Mouse (Mus musculus) layer of hippocampus, postnatal 10 days (tissue): Measurements from ENCODE around the gene Gabbr2. TPM values are rescaled to one million over a fixed set of nuclear protein-coding genes. Genes with fewer than 3 reads are reported as not detected.

Experiments used
- DNase-seq, 2 experiments: peaks; one replicate each; pipeline ENCODE4 v3.0.0; 2021; ENCODE audit warnings: low spot score in 2 of 2
- total RNA-seq, 2 experiments: library from RNA; stranded (reverse); gene quantifications; 2 replicates each; pipeline ENCODE4 v1.2.3; 2021

Gene Gabbr2
- total RNA-seq, 2 experiments from 2014 or later: 184 to 203 TPM

DNA sequence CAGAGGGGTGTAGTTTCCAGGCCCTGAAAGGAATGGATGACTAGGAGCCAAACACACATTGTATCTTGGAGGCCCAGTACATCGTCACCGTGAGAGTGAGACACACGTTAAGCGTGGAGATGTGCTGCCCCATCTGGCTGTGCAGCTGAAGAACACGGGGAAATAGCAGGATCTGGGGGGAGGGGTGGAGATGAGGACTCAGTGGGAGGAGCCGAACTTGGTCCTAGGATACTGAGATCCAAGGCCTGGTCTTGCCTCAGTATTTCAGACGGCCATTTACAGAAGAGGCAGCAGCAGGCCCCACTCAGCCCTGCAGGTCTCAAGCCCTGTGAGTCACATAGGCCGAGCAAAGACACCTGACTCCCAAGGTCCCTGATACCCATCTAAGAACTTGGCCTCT lies 72.5 kb downstream of the Gabbr2 start:
- DNase-seq: no peak

DNA sequence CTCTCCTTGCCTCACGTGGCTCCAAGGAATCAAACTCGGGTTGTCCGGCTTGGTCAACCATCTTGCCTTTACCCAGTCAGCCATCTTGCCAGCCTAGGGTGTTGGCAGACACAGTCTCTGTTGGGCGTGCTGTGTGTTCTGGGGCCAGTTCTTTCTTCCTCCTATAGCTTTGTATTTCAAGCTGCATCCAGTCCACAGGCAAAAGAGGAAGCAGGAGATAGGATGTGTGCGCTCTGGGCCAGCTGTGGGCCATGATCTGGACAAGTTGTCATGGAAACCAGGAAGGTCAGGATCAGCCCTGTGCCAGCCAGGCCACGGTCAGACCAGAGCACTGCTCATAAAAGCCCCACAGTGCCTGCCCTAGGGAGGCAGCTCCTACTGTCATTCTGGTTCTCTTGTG lies 74.9 kb downstream of the Gabbr2 start:
- DNase-seq: no peak

DNA sequence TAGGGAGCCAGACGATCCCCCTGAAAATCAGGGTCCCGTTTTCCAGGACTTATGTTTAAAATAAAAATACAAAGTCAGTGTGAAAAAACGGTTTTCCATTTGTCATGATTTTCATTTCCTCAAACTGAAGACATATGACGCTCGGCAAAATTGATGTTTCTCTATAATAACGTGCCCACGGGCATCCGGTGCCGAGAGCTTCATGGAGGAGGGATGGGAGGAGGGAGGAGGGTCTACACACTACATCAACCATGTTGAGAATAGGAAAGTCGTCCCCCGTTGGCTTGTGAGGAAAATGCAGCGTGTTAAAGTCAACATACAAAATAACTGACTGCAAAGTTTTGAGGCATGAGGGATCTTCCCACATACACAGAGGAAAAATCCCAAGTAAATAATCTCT lies 75.7 kb downstream of the Gabbr2 start:
- DNase-seq: no peak

DNA sequence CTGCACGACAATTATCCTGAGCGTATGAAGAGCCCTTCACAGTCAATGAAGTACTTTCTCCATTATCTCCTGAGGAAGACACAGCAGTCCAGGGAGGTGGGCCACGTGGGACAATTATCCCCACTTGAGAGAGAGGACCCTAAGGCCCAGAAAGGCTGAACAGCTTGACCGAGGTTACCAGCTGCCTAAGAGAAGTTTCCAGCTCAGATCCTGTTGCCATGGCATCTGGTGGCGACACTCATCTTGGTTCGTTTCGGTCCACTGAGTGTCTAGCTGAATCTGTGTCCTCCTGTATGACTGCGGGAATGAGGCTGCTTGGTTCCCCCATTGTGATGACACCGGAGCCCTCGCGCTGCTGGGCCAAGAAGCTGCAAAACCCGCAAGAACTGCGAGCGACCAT lies 76.2 kb downstream of the Gabbr2 start:
- no peak for DNase-seq

DNA sequence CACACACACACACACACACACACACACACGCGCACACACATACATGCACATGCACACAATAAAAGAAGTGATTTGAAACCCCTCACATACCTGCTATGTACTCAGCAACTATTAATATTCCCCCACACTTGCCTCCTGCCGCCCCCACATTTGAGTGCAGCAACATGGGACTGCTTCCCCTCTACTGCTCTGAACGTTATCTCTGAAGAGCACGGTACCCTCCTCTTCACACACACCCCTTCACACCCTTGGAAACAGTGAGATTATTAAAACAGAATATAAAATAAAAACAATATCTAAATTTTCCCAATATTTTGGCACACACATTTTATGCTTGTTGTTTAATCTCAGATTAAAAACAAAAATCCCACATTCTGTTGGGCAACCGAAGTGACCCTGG lies 77.1 kb downstream of the Gabbr2 start:
- no peak for DNase-seq

DNA sequence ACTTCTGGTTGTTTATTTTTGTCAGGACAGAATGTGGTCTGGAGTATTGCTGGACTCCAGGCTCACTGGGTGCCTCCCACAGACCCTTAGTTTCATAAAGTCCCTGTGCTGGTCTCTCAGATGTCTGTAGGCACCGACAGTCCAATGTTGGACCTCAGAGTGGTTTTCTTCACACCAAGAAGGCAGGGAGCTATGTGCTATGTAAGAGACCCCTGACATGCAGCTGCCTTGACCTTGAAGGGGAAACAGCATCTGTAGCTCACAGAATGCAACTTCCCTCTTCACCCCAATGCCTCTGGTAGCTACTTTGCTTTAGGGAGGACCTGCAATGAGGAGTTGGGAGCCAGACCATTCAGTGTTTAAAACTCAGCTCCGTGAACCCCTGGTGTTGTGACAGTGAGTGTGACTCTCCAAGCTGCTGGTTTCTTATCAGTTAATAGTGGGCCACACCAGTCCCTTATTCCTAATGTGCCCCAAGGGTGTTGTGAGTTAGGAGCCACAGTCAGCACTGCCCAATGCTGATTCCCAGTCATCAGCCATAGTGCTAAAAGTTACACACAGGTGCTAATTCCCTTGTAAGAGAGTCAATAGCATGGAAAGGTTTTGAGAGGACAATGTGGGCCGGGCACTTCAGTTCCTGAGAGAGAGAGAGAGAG lies 85.5 kb downstream of the Gabbr2 start:
- no peak for DNase-seq

DNA sequence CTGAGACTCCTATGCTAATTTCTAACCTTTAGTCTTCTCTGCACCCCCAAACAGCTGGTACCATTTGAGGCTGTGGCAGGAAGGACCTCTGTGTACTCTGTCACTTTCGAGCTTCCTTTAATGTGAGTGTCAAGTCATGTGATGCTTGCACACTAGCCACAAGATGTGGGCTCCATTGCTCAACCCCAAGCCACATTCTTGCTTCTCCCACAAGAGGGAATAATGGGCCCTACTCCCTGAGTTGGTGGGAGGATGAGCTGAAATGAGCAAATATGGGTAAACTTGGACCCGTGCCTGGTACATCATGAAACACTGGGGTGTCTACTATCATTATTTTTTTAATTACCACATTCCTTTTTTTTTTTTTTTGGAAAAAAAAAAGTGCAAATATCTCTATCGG lies 86.5 kb downstream of the Gabbr2 start:
- DNase-seq: peak in 1 of 2 experiments; percentile 46

DNA sequence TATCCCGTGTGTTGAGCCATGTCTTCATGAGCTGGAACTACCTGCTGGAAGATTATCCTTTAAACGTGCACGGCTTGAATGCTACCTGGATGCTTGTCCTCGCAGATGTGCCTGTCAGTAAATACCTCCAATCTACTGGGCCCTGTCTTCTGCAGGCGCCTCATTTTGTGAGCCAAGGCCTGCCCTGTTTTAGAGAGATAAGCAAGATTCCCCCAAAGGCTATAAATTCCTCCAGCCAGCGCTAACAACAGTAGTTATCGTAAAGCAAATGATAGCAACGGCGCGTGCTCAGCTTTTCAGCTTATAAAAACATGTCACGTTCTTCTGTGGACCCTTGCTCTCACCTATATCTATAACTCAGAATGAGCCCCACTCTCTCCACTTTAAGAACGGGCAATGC lies 87.5 kb downstream of the Gabbr2 start:
- no peak for DNase-seq

DNA sequence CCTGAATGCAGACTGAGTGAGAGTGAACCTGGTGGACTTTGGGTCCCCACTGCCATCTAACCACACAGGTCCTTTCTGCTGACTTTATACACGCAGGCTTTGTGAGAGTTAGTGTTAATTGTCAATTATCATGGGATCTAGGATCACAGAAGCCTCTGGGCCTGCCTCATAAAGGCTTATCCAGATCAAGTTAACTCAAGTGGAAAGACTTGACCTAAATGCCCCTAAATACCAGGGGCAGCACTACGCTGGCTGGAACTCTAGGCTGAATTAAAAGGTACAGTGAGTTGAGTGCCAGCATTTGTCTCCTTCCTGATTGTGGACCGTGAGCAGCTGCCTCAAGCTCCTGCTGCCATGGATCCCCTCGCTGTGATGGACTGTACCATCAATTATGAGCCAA lies 93.1 kb downstream of the Gabbr2 start:
- no peak for DNase-seq

DNA sequence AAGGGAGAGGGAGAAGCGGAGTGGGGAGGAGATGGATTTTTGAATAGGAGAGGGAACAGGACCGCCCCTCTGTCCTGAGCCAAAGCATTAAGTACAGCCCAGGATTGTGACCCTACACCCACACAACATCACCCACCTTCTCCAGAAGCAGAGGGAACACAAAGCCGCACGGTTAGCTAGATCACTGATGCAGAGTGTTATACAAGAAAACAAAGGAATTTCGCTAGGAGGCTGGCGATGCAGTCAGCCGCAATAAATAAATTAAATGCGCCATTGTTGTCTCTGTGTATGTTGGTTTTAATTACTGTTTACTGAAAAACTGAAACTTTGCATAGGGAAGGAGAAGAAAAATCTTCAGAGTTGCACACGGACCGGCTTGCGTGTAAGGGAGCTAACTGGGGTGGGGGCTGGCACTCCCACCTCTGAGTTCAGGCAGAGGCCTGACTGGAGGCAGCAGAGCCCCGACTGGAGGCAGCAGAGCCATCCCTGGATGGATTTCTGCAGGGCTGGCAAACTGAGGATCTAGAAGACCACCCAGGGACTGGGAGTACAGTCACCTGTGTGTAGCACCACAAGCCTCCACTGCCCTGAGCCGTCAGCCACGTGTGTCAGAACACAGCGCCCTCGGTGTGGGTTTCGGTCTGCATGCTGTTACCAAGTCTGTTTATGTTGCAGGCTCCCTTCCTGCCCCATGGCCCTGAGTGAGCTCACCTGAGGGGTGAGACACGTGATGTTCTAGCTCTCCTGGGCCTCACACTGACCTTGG lies 93.9 kb downstream of the Gabbr2 start:
- DNase-seq: no peak

DNA sequence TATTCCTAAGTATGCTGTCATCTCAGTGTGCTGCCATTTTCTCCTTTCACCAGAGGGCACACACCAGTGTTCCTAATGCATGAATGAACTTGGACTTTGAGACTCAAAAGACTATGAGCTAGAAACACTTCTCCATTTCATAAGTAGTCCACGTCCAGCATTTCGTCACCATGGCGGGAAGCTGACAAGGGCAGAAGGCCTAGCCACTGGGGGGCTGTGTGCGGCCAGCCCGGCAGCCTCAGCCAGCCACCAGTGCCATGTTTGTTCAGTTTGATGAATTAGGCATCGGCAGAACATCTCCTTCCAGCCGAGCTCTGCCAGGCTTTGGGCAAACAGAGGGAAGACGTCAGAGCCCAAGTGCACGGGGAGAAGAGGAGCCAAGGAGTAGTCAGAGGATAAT lies 97.5 kb downstream of the Gabbr2 start:
- DNase-seq: no peak

DNA sequence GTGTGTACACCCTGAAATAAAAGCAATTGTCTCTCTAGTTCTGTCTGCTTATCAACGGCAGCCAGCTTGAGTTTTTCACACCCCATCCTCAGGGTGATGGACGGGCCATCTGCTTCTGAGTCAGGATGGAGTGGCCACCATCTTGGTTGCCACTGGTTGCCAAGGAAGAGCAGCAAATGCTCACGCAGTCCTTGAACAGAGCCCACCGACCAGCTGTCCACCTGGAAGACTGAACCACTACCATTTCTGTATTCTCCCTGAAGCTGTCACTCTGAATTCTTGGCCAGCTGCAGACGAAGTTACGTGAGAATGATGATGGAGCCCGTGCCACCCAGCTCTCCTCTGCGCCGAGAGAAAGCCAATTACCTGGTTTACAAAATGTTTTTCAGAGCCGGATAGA lies 102.5 kb downstream of the Gabbr2 start:
- peak; percentile 51 to 60 for DNase-seq

DNA sequence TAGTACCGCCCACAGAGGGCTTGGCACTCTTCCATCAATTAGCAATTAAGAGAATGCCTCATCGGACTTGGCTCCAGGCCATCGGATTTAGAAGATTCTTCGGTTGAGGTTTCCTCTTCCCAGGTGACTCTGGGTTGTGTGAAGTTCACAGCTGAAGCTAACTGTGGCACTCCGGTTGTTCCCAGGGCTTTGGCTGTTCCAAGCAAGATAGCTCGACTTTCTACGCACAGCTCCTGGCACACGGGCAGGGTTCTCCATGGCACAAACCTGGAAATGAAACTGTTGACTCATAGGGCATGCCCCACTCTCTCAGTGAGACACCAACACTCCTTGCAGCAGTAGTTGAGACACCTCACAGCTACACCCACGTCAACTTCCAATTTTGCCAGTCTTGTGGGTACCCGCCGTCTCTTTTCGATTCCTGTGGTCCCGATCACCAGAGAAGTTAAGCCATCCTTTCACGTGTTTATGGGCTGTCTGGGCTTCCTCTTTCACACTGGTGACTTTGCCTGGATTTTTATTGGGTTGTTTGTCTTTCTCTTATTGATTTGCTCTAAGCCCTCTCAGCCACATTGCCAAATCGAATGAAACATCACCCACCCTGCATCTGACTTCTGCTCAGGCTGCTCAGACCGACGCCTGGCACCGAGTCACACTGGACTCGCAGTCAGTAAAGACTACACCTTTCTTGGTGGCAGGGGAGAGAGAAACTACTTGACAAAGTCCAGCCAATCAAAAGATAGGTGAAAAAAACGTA lies 105.9 kb downstream of the Gabbr2 start:
- peak in 1 of 2 experiments; percentile 40 for DNase-seq

DNA sequence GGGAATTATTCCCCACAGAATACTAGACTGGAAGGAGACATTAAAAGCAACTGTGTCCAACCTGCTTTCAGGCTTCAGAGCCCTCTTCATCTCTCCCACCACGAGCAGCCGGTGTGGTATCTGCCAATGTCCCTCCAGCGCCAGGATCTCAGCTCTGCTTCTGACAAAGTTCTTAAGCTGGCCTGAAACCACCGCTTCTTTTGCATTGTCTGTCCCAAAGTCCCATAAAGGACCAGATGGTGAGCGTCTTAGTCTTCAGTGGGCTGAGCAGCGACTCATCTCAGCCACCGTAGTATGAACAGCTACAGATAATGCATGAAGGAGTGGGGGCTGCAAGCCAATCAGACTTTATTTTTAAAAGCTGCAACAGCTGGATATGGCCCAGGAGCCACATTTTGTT lies 107.5 kb downstream of the Gabbr2 start:
- DNase-seq: no peak

DNA sequence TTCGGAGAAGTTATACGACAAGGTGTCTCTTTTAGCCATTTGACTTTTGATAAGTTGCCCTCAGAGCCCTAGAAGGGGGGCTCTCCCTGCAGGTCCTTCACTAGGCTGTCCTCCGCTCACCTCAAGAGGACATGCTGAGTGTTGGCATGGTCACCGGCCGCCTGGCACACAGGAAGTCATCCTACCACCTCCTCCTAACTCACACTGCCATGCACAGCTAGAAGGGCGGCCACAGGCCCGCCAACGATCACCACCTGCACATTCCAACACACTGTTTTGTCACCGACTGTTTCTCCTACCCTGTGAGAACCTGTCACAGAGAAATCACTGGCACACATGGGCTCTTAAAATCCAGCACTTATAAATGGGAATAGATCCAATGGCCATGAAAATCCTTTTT lies 108.1 kb downstream of the Gabbr2 start:
- no peak for DNase-seq

DNA sequence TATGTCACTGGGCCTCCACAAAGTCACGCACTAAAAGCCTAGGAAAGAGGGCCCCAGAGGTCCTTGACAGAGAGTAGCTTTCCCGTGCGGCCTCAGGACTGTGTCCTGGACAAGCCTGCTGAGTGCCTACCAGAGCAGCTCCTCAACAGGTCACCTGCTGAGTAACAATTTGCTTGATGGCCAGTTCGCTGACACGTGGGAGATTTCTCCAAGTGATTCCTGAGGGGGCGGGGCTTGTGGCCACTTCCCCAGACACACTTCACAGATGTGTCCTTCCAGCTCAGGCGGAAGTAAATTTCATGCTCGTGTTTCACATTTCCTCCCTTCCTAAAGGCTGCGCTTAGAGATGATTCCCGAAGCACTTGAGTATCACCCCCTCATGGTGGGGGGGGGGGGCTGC lies 108.6 kb downstream of the Gabbr2 start:
- no peak for DNase-seq

DNA sequence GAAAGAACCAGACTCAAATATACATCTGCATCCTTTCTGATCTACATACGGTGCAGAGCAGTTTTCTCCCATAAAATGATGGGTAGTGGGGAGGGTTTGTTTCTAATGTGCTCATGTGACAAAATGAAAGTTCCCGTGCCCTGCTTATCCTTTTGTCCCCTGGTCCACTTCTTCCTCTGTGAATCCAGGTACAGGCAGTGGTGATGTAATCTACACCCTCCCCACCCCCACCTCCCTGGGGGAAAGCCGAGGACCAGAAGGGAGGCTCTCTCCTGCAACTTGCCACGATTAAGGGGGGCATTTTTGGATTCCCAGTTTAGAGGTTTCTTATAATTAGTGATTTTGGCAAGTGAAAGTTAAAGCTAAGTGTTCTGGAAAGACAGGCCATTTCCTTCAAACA lies 110.4 kb downstream of the Gabbr2 start:
- no peak for DNase-seq

DNA sequence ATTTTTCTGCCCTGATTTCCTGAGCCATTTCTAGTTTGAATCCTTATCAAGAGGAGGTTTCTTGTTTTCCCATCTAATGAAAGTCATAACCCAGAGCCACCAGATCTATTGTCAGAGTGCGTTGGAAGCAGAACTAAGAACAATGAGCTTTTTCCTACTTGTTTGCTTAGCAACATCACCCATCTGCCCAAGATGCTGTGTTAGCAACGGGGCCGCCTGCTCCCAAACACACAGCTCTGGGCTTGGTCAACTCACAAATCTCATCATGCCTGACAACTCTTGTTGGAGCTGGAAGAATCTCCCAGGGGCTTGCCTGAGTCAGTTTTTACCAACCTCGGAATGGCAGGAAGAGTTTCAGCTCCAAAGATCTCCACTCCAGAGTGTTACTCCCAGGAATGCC lies 111.7 kb downstream of the Gabbr2 start:
- no peak for DNase-seq

DNA sequence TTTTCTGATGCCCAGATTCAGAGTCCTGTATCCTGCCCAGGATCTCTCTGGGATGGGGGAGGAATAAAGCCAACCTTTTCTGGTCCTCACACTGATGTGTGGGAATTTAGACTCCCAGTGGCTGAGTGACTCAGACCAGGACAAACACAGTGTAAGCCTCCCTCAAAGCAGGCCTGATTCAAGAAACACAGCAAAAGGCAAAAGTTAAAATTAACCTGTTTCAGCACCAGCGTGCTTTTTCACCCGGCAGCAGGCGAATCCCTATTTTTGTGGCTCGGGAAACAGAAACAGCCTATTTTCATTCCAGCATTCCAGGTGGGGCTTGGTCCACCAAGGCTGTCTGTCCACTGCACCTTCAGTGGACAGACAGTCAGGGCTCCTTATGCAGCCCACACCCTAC lies 118.9 kb downstream of the Gabbr2 start:
- no peak for DNase-seq

DNA sequence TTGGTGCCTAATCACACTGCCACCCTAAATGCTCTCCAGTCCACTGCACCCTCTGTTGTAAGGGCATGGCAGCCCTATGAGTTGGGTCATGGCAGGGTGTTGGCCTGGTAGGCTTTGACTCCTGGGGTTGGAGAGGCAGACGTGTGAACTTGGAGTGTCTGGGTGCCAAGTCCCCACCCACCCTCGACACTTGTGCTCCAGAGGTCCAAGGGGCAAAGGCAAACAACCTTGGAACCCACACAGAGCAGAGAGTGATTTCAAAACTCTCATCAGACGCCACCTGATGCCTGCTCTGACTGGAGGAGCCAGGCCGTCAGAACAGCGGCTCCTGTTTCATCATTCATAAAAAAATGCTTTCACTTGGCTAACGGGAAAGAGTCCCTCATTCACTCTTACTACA lies 121.5 kb downstream of the Gabbr2 start:
- DNase-seq: no peak

DNA sequence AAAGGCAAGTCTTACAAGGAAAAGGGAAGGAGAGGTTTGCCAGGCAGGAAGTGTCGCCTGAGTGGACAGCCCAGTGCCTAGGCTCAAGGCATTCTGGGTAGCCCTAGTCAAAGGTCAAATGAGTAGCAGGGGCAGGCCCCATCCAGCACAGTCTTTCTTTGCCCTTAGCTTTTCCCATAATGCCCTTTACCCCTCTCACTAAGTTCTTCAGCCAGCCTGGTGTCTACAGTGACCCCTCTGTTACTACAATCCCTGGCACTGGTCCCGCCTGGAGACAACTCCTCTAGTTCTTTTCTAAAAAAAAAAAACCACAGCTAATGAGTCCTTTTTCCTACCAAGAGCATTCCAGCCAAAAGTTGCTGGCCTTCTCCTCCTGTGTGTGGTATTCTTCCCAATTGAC lies 122.3 kb downstream of the Gabbr2 start:
- no peak for DNase-seq

DNA sequence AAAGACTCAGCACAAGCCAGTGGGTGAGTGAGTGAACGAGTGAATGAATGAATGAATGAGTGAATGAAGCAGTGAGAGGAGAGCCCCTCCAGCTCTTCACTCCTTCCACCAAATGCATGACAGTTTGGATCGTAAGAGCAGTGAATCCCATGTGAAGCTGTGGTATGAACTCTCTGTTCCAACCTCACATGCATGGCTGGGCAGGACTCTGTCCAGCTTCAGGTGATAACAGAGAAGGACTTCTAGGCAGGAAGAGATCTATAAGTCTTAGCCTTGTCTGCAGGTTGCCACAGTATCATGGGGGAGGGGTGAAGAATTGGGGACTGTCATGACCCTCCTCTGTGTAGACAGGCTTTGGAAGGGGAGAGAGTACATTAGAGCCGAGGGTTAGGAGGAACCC lies 122.8 kb downstream of the Gabbr2 start:
- no peak for DNase-seq
